Mouse (Mus musculus) megakaryocyte, embryonic 14.5 days (primary cell): ENCODE results near the gene Lrrc42.

Experiments
- FLI1 ChIP-seq: IDR thresholded peaks from 2 replicates; pipeline ENCODE4 v1.6.1; 2012; ENCODE audit warnings: low read length, inconsistent platforms, mixed read lengths
- GATA1 ChIP-seq: IDR thresholded peaks from 3 replicates; pipeline ENCODE4 v1.6.1; 2012; ENCODE audit warnings: mixed read lengths, low read length, inconsistent platforms, borderline replicate concordance

- TF ChIP-seq GATA1 (no peak), FLI1 (no peak)
These were observed 3.9 kb downstream of the Lrrc42 start for GRCm38 (mm10) chr4:107249471-107249870.
